Mouse (Mus musculus) spleen, adult 2 months (tissue): ENCODE measurements around the gene Ncaph.

ENCODE experiments used
- CTCF ChIP-seq: fragments of 200-500 bp; IDR thresholded peaks from 2 replicates; pipeline ENCODE4 v1.5.1; 2011; ENCODE audit warnings: mild to moderate bottlenecking, inconsistent platforms; ENCODE audit not compliant: insufficient read depth, insufficient read length, insufficient replicate concordance; ENCODE audit errors: extremely low read depth
- POLR2A ChIP-seq: fragments of 200-500 bp; IDR thresholded peaks from 2 replicates; pipeline ENCODE4 v1.6.1; 2011; ENCODE audit warnings: low read depth, low read length, inconsistent platforms

DNA sequence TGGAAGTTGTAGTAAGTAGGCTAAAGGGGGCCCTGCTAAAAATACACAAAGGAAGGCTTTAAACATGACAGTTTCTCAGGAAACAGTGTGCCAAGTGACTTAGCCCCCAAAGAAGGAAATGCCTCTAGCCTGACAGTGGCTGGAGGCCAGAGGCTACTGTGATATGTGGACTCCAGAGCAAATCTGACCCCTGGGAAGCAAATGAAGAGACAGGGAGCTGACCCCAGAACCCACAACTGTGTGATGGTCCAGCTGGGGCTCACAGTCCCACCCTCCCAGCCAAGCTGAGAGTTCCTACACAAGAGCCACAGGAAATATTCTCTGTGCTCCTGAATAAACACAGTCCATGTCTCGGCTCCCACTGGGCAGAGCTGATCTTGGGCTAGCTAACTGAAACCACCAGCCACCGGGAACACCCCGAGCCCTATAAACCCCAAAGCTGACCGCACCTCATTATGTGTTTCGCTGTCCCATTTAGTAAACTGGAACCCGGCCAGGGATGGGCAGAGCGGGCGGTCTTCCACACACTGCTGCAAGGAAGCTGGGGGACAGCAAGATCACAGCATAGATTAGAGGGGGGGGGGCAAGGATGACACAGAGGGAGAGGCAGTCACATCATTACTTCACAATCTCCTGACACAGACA, 12.0 kb downstream of the Ncaph start:
- TF ChIP-seq CTCF (no peak), POLR2A (no peak)
